Mouse (Mus musculus) brain, embryonic 14.5 days (tissue): Measurements from ENCODE around the gene Eln.

ENCODE experiments used
- CTCF ChIP-seq: fragments of 200-500 bp; IDR thresholded peaks from 2 replicates; pipeline ENCODE4 v1.5.1; 2012; ENCODE audit warnings: inconsistent platforms, mild to moderate bottlenecking, moderate library complexity, borderline replicate concordance; ENCODE audit not compliant: insufficient read depth, insufficient read length; ENCODE audit errors: extremely low read depth
- POLR2A ChIP-seq: fragments of 200-500 bp; IDR thresholded peaks from 2 replicates; pipeline ENCODE4 v1.6.1; 2012; ENCODE audit warnings: mild to moderate bottlenecking, inconsistent platforms, borderline replicate concordance; ENCODE audit not compliant: poor library complexity, insufficient read depth, insufficient read length, severe bottlenecking; ENCODE audit errors: extremely low read depth

GRCm38 (mm10) chr5:134672611-134673010 is 74.5 kb downstream of the Eln start:
- no peak for TF ChIP-seq POLR2A
- TF ChIP-seq CTCF: no peak
